Mouse (Mus musculus): Measurements from ENCODE around the gene Kmt2d.
A peak's percentile ranks its signal among the peaks of the same experiment; 100 is the strongest.
"Not testable (repeated sequence)": the region's sequence is repeated elsewhere in the genome, so short reads cannot be mapped to it uniquely, and the experiment has no call there.

The Kmt2d gene

DNA sequence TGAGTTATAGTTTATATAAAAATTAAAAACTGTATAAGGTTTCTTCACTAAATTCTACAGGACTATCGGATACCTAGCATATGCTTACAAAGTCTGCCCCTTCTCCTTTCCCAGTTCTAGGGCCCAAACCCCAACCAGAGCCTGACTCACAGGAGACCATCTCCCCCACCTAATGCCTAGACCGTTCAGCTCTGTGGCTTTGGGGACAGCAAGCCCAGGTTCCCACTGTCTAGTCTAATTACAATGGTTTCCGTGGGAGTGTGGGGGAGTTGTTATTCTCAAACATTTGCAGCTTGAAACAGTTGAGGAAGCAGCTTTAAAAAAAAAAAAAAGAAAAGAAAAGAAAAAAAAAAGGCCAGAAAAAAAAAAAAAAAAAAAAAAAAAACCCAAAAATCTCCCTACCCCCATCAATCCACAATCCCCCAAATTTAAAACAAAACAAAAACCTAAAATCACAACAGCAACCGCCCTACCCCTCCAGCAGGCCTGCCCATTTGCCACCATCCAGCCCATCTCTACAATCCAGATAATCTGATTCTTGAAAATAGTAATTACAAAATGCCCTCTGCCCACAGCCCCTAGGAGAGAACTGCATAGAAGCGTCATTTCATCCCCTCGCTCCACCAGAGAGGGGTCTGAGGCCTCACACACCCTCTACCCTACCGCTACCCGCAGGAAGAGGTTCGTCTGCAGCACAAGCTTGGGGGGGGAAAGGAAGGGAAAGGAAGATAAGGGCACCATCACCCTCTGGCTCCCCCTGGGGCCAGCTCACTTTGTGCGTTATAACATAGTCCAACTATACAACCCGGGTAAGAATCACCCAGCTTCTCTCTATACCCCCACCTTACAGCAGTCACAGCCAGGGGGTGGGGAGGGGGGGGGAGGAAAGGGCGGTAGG is 38.6 kb downstream of the Kmt2d start:
- no peak for DNase-seq (ENCODE audit: low spot score in 2 of 2)

DNA sequence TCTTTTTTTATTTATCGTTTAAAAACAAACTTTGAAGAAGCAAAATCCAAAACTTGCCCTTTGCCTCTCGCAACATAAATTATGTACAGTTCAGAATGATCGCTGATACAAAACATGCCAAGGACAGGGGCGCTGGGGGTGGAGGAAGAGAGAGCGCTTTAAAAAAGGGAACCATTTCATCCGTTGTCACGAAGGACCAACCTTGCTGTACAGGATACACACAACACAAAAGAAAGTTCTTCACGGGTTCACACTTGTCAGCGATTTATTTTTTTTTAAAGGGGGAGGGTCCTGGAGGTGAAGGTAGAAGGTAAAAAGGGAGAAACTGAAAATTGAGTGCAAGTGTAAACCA is 39.3 kb downstream of the Kmt2d start:
- DNase-seq (ENCODE audit: low spot score in 2 of 2) = no peak

DNA sequence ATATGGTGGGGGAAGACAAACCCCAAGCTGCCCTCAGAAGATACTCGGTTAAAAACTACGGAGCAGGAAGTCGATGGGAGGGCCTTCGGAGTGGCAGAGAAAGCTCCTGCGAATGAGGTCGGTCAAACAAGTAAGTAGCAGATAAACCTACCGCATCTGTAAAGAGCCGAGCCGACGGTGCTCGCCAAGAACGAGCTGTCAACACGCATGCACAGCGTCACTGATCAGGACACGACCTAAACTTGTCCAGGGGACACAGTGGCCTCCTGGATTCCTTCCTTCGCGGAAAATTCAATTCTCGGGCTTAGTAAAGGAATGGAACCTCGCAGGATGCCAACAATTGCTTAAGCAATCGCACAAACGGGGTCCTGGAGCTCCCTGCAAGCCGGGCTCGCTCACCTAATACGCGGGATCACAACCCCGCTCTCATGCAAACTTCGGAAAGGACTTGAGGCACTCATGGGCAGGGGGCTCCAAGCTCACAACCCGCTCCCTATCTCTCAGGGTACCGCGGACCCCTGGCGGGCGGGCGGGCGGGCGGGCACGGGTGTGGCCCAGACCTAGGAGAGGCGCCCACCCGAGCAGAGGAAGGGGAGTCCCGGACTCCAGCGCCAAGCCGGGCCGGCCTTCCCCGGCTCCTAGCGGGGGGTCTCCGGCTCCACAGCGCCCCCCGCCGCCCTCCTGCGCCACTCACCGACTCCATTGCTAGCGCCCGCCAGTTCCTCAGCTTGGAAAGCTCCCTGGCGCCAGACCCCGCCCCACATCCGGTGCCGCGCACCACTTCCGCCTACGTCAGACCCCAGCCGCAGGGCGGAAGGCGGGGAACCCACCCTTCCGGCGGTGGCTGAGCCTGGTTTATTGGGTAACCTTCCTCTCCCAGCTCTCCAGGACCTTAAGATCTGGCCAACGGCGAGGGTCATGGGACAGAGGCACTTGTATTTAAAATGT is 40.0 kb downstream of the Kmt2d start, which contains the start of gene Prkag1:
Gene Prkag1 (minus strand): TSS at position 786 of the 948 bp plus-strand sequence.
- peak; percentile 96 to 97 for DNase-seq (ENCODE audit: low spot score in 2 of 2)

DNA sequence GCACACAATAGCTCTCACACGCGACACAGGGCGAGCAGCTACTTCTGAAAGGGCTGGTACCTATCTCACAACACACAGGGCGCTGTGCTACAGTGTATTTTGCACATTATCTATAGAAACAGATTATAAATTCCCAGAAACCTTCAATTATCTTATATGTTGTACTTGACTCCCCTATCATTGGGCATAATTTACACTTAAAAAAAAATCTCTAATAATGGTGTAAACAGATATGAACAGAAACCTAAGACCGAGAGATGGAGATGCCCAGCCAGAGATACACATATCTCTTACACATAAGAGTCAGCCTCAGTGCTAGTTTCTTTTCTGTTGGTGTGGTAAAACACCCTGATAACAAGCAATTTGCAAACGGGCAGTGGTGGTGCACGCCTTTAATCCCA is 43.4 kb downstream of the Kmt2d start:
- no peak for DNase-seq (ENCODE audit: low spot score in 2 of 2)

DNA sequence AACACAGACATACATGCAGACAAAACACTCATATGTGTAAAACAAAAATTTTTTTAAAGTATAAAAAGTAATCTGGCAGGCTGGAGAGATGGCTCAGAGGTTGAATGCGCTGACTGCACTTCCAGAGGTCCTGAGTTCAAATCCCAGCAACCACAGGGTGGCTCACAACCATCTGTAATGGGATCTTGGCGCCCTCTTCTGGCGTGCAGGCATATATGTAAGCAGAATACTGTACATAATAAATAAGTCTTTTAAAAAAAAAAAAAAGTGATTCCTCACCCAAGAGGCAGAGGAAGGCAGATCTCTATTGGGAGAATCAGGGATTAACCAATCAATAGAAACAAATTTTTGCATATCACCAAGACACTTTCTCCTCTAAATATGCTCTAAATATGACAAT is 47.6 kb downstream of the Kmt2d start:
- no peak for DNase-seq (ENCODE audit: low spot score in 2 of 2)

DNA sequence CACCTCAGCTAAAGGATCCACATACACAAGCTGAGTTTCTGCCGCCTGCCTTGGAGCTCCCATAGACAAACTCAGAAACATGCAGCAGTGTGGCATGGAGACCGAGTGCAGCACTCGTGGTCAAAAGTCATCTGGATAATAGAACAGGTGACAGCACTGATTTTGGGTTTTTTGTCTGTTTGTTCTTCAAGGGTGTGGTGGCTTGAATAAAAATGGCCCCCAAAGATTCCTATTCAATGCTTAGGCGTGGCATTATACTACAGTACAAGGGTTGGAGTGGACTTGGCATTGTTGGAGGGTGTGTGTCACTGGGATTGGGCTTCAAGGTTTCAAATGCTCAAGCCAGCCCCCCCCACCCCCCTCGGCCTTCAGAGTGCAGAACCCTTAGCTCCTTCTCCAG is 48.9 kb downstream of the Kmt2d start:
- peak in 1 of 2 experiments; percentile 56 for DNase-seq (ENCODE audit: low spot score in 2 of 2)

DNA sequence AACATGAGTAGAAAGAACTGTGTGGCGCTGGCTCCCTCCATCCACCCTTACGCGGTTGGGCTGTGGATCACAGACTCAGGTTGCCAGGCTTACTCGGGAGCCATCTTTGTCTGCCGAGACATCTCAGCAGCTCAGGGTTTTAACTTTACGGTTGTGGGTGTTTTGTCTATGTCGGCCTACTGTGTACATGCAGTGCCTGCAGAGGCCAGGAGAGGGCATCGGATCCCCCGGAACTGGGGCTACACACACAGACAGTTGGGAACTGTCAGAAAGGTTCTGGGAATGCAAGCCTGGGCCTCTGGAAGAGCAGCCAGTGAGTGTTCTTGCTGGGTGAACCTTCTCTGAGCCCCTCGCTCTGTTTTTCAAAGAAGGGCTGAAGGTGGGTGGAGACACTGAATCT is 49.6 kb downstream of the Kmt2d start:
- DNase-seq (ENCODE audit: low spot score in 2 of 2) = peak in 1 of 2 experiments; percentile 46

DNA sequence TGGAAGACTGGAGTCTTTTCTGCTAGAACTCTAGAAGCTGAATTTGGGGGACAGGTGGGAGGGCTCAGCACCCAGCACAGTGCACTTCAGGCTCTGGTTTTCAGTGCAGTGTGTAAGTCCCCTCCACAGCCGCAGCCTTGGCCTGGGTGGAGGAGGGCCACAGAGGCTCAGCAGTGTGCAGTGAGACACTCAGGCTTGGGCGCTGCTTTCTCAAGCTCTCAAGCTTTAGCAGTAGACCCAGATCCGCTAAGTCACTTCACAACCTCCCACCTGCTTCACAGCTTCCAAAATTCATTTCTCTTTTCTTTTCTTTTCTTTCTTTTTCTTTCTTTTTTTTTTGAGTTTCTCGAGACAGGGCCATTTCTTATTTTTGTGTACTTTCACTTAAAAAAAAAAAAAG is 50.1 kb downstream of the Kmt2d start:
- DNase-seq (ENCODE audit: low spot score in 2 of 2) = peak in 1 of 2 experiments; percentile 34

DNA sequence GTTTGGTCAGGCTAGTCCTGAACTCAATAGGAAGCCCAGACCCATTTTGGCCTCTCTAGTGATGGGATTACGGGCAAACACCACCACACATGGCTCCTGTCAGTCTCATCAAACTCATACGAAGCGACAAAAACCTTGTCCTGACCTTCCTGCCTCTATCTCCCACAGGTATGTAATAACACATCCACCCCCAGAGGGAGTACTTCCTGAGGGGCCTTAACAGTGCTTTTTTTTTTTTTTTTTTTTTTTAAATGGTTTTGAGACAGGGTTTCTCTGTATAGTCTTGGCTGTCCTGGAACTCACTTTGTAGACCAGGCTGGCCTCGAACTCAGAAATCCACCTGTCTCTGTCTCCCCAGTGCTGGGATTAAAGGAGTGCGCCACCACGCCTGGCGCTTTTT is 52.8 kb downstream of the Kmt2d start:
- DNase-seq (ENCODE audit: low spot score in 2 of 2) = no peak

DNA sequence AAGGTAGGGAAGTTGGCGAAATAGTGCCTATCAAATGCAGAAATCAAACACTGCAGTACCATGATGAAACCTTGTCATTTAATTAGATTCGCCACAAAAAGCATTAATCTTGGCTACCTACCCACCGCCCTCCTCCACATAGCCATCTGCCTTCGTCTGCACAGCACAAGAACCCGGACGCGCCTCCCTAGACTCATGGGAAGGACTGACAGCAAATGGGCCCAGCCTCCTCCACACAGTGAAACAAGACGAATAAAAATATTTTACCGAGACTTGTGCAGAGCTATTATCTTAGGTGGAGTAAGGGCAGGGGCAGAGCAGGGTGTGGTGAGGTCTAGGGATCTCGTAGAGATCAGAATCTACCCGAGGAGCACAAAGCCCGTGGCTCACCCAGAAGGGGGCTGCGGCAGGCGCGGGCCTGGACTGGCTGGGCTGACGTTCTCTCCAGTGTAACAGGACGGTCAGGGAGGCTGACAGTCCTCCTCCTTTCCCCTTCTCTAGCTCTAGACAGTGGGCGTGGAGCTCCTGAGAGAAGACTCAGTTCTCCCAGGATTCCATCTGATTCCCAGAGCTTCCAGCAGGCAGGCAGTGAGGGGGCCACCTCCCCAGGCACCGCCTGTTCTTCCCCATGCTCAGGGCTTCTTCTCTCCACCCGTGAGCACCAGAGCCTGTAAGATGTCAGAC is 58.1 kb downstream of the Kmt2d start:
- peak; percentile 77 to 84 for DNase-seq (ENCODE audit: low spot score in 2 of 2)

DNA sequence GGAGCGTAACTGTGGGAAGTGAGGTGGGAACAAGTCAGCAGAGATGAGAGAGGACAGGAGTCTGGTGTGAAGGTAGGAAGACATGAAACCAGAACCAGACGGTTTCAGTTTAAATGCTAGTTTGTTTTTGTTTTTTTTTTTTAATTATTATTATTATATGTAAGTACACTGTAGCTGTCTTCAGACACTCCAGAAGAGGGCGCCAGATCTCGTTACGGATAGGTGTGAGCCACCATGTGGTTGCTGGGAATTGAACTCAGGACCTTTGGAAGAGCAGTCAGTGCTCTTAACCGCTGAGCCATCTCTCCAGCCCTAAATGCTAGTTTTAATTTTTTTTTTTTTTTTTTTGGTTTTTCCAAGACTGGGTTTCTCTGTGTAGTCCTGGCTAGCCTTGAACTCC is 60.8 kb downstream of the Kmt2d start:
- not testable (repeated sequence) for DNase-seq (ENCODE audit: low spot score in 2 of 2)

DNA sequence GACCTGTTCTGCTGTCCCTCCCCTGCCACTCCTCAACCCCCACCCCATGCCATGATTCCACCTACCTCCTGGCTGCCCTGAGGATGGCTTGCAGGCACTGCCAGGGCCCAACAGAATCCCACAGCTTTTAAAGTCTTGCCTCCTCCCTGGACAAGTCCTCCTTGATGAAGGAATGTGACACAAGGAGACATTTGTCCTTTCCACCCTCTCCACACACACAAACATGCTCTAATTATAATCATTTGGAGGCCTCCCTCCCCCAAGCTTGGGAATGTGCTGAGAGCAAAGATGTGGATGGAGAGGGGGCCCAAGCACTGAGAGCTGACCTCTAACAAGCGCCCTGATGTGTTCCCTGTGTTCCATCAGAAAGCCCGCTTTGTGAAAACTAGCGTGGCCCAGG is 61.6 kb downstream of the Kmt2d start, which contains the start of gene Ddn:
Gene Ddn (minus strand): TSS at position 101 of the 400 bp plus-strand sequence.
- DNase-seq (ENCODE audit: low spot score in 2 of 2) = no peak

DNA sequence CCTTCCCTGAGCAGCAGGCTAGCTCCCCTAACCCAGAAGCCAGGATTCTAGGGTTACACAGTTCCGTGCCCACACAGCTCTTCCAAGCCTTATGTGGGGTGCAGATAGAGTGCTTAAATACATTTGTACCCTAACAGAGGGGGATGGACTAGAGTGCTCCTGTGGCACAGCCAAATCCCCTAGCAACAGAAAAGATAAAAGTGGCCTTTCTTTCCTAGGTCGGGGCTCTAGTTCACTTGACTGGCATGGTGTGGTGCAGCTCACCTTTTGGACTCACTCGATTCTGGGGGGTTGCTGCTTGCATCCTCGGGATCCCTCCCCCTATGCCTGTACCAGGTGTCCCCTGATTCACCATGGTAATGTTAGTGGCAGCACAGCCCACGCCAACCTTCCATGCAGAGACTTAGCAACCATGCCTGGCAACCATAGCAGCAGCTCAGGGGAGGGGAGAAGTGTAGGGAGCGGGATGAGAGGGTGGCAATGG is 62.3 kb downstream of the Kmt2d start:
- DNase-seq (ENCODE audit: low spot score in 2 of 2) = peak; percentile 89 to 94

DNA sequence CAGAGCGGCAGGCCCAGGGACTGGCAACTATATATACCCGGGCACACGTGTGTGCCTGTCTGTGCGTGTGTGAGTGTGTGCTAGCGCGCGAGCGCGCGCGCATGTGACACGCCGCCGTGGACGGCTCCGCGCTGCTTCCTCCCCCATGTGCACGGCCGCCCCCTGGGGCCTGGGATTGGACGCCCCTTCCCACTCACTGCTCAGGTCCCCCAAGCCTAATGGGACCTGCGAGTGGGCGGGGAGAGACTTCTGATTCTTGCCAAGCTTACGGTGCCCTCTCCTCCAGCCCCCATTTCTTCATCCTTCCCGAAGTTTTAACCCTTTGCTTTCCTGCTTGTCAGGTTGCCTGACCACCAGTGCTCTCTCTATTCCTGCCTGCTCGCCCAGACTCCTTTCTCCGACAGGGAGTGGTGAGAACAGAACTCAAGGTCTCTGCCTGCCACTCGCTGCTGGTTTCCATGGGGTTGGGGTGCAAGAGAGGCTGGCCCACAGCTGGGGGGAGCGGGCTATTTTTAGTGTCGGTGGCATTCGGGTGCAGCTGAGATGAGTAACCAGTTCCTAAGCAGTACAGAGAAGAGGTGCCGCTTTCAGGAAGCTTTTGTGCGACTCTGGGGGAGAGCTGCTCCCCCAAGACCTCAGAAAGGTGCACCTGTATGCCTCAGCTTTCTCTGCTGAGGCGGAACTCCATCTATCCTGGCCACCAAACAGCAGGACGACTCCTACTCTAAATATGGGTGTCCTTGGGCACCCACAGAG is 62.9 kb downstream of the Kmt2d start:
- DNase-seq (ENCODE audit: low spot score in 2 of 2) = peak; percentile 93 to 95

DNA sequence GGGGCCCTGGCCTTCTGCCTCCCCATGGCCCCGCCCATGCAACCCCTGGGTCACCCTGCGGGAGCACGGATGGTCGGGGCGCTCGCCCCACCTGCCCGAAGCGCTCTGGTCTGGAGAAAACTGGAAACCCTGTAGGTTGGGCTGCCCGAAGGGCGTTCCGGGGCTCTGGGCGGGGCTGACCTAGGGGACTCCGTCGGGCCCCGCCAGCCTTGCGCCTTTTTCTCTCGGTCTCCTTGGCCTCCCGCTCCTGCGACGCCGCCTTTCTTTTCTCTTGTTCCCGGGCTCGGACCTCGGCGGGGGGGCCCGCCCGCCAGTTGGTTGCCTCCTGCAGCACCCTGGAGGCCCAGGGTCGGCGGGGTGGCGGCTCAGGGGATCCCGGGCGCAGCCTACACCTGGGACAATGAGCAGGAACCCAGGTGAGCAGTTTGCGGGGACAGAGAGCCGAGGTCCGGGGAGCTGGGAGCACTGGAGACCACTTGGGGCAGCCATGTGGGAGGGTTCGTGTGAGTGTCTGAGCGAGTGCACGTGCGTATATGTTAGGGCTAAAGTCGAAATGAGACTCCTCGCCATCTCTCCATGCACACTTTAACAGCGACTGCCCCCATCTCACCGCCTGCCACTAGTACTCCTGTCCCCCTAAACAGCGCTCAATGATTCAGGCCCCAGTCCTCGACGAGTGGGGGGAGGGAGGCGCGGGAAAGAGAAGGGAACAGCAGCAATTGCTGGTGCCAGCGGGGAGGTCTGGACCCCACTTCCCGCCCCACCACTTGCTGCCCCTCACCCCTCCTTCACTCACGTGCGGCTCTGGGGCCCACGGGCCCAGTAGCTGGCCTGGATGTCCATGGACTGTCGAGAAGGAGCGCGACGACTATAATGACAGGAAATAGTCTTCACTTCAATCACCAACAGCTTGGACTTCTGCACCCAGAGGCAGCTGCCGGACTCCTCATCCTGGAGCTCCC is 63.9 kb downstream of the Kmt2d start:
- peak in 1 of 2 experiments; percentile 61 for DNase-seq (ENCODE audit: low spot score in 2 of 2)

DNA sequence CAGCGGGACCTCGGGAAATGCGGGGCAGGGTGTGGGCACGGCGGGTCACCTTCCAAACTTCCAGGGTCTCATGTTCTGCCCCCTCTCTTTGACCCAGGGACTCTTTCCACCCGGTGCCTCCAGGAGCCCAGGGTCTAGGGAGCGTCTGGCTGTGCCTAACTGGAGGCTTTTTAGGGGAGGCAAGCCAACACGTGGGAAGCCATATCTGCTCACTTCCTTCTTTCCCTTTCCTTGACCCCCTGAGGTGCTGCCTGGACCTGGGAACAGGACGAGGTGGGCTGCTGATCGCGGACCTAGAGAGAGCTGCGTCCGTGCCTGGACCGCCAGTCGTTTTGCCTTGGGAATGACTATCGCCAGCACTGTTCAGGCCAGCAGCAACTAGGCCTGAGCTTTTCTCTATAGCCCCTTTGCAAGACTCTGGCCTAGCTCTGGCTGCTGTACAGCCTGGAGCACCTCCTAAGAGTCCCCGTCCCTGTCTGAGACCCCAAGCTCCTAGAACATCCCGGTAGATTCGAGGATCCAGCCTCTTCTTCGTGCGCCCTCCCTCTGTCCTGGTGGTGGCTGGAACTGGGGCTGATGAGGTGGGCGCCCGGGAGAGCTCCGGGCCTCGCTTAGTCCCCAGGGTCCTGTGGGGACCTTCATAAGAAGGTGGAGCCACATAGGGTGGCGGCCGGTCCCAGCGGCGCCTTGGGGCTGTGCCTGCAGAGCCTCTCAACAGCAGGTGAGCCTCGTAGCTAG is 64.8 kb downstream of the Kmt2d start:
- peak in 1 of 2 experiments; percentile 33 for DNase-seq (ENCODE audit: low spot score in 2 of 2)

DNA sequence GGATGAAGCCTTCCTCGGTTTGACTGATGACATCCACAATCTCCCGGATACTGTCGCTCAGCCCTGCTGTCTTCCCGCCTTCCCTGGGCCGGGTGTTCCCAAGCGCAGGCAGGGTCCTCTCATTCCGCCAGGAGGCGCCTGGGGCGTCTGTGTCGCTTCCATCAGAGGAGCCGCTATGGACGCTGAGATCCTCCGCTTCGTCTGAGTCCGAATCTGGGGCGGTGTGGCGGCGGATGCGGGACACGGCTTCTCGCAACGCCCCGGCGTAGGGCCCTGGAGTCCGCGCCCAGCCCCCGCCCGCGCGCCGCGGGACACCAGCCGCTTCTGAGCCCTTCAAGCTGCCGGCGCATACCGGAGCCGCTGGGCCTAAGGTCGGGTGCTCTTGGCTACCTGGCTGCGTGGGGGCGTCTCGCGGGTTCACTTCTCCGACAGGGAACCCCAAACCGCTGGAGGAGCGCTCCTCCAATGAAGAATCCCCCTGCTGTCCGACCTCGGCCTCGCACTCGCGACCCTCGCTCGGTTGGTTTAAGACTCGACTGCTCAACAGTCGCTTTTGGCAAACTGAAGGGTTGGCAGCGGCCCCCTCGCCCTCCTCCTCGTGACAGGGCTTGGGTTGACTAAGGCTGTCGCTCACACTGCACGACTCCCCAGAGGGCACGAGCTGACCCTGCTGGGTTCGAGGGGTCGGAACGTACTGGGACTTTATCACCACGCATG is 65.5 kb downstream of the Kmt2d start:
- DNase-seq (ENCODE audit: low spot score in 2 of 2) = peak; percentile 85 to 87

DNA sequence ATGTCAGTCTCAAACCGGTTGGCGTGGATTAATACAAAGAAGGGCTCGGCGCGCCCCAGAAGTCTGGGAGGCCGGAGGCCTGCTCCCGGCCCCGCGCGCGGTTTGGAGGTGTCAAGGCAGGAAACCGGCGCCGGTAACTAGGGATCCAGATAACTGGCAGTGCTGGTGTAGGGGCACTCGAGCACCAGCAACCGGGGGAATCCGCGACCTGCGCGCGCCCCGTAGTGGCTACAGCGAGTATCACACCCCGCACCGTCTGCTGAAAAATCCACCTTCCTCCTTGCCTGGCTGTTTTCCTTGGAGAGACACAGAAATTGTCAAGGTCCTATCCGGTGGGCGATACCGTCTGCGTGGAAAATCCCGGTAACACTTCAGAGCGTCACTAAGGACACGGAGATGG is 67.0 kb downstream of the Kmt2d start:
- peak; percentile 90 to 91 for DNase-seq (ENCODE audit: low spot score in 2 of 2)

All from right cerebral cortex, postnatal 10 days (tissue).